Mouse (Mus musculus): ENCODE results near the gene Acbd3.

Acbd3 gene

DNA sequence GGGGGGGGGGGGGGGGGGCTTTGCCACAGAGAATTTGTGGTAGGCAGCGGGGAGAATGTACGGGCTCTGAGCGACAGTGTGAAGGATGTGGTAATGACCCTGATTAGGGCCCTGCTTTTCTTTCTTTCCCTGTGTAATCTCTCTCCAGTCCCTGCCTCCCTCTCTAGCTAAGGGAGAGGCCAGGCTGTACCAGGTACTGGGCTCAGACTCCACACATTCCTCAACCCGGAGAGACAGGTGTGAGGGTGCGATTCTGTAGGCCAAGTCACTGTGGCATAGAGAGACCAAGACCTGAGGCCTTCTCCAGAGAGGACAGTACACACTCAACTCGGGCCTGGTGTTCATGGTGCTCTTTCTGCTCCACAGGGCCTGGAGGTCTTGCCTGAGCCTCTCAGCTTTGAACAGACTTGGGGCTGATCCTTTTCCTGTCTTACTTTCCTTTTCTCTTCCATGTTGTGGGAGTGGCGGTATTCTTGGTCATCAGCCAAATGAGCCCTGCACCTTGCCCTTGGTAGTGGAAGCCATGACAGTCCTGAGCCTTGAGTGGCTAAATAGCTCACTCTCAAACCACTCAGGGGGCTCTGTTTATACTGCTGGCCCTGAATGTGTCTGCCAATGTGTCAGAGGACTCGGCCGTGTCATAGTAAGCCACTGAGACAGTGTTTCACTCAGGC, 57.2 kb downstream of the Acbd3 start:
- DNase-seq (ENCODE audit: low spot score in 2 of 2), result no peak

- DNase-seq (ENCODE audit: low spot score in 2 of 2), result no peak
Measured at GRCm38 (mm10) chr1:180783580-180783928, 57.7 kb downstream of the Acbd3 start.

GRCm38 (mm10) chr1:180791821-180792480, 66.1 kb downstream of the Acbd3 start:
- no peak for DNase-seq (ENCODE audit: low spot score in 2 of 2)

GRCm38 (mm10) chr1:180792814-180793213, 67.0 kb downstream of the Acbd3 start:
- DNase-seq (ENCODE audit: low spot score in 2 of 2), result no peak

DNA sequence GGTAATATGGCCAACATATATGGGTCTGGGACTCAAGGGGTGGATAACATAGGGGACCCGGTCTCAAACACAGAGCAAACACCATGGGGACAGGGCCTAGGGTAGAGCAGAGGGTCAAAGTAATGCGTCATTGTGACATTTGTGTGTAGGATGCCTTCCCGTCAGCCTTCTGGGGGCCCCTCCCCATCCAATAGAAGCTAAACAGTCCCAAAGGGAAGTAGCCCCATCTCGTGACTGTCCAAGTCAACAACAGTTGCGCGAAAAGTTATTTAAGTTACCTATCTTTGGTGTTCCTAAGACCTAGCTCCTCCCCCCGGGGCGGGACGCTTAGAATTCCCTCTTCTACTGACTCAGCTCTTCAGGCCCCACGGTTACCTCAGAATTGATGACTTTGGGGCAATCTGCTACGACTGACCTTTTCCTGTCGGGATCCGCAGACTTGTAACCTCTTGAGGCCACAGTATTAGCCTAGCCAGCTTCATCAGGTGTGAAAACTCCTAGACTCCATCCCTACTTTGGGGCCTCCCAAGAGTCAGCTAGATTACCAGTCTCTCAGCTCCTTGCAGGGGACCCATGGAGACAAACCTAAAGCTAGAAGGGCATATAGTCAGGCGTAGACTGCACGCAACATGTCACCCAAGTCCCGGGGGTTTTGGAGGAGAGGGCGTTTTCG, 67.7 kb downstream of the Acbd3 start:
- DNase-seq (ENCODE audit: low spot score in 2 of 2), result peak in 1 of 2 experiments; percentile 26

- peak; percentile 37 to 63 for DNase-seq (ENCODE audit: low spot score in 2 of 2)
Measured at GRCm38 (mm10) chr1:180794170-180794569, 68.3 kb downstream of the Acbd3 start.

GRCm38 (mm10) chr1:180798660-180799059, 72.8 kb downstream of the Acbd3 start:
- DNase-seq (ENCODE audit: low spot score in 2 of 2), result no peak

GRCm38 (mm10) chr1:180799253-180799652, 73.4 kb downstream of the Acbd3 start:
- DNase-seq (ENCODE audit: low spot score in 2 of 2), result no peak

GRCm38 (mm10) chr1:180800022-180800421, 74.2 kb downstream of the Acbd3 start:
- DNase-seq (ENCODE audit: low spot score in 2 of 2), result no peak

GRCm38 (mm10) chr1:180800814-180801213, 75.0 kb downstream of the Acbd3 start:
- no peak for DNase-seq (ENCODE audit: low spot score in 2 of 2)

DNA sequence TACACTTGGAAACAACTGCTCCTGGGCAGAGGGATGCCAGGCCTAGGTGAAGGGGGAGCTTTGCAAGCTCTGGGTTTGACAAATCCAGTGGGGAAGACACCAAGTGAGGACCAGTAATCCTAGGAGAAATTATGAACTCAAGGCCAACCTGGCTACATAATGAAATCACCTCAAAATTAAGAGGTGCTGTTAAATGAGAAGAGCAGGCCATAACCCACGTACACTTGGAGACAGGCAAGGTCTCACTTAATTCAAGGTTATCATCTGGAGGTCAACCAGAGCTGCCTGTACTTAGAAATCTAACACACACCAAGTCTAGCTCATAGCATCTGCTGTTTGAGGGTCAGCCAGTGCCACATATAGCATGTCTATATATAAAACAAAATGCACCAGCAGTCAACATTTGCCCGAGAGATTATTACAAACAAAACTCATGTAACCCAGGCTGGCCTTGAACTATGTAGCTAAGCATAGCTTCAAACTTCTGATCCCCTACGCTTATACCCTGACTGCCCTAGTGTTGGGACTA, 75.7 kb downstream of the Acbd3 start:
- no peak for DNase-seq (ENCODE audit: low spot score in 2 of 2)
